Mouse (Mus musculus): ENCODE measurements around the gene Zfp668.

DNA sequence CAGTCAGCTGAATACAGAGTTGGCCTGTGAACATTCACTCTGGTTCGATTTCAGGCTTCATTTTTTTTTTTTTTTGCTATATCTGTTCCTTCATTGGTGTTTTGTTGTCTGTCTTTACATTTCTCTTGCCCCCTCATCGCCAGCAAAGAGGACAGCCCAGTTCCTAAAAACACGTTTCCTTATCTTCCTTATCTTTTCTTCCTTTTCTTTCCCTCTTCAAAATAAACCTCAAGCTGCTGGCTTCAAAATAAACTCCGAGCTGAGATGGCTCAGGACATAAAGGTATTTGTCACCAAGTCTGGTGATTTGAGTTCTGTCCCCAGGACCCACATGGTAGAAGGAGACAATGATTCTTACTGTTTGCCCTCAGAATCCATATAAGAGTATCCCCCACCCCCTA lies 36.3 kb upstream of the Zfp668 start:
- TF ChIP-seq CTCF (IDR thresholded peaks at IDR 0.05; ENCODE audit: low read depth), result no peak
- no peak for TF ChIP-seq EP300 (IDR thresholded peaks at IDR 0.05; ENCODE audit: low read depth)
